Mouse (Mus musculus) liver, embryonic 16.5 days (tissue): ENCODE data around the gene Shisa9. TPM values are rescaled to one million over a fixed set of nuclear protein-coding genes. Genes with fewer than 3 reads are reported as not detected.

Experiments used
- ATAC-seq: fragments of 200-750 bp; cut with Nextera tagmentation; 2 replicates; pipeline ENCODE4 v1.8.0; 2017; ENCODE audit warnings: low read depth, mild to moderate bottlenecking, moderate number of reproducible peaks, moderate library complexity
- H3K27ac ChIP-seq: fragments of 300-500 bp; sonication (generic); 2 replicates; pipeline ENCODE4 v1.5.1; 2014; ENCODE audit warnings: mild to moderate bottlenecking, low read length
- H3K27me3 ChIP-seq: fragments of 300-500 bp; sonication (generic); 2 replicates; pipeline ENCODE4 v1.6.1; 2014; ENCODE audit warnings: low read depth, low read length, mixed read lengths; ENCODE audit not compliant: control insufficient read depth, insufficient read depth
- H3K36me3 ChIP-seq: fragments of 300-500 bp; sonication (generic); 2 replicates; pipeline ENCODE4 v1.6.1; 2014; ENCODE audit warnings: mild to moderate bottlenecking; ENCODE audit not compliant: control insufficient read depth, insufficient read depth
- H3K4me1 ChIP-seq: fragments of 300-500 bp; sonication (generic); 2 replicates; pipeline ENCODE4 v1.6.1; 2014; ENCODE audit warnings: low read depth, low read length, mixed read lengths; ENCODE audit not compliant: control insufficient read depth
- H3K4me2 ChIP-seq: fragments of 300-500 bp; sonication (generic); 2 replicates; pipeline ENCODE4 v1.6.1; 2014; ENCODE audit warnings: low read depth, low read length, mixed read lengths
- H3K4me3 ChIP-seq: fragments of 300-500 bp; sonication (generic); 2 replicates; pipeline ENCODE4 v1.5.1; 2014; ENCODE audit warnings: low read depth, mild to moderate bottlenecking, low read length
- H3K9ac ChIP-seq: fragments of 300-500 bp; sonication (generic); 2 replicates; pipeline ENCODE4 v1.6.1; 2014; ENCODE audit warnings: low read depth, low read length
- H3K9me3 ChIP-seq: fragments of 300-500 bp; sonication (generic); replicated peaks from 2 replicates; pipeline ENCODE4 v1.6.1; 2016; ENCODE audit warnings: low read length; ENCODE audit not compliant: control insufficient read depth
- WGBS: fragments of 180-500 bp; shearing (Covaris S2); extraction: QIAGEN DNeasy Blood & Tissue Kit; methylation state at CpG from one replicate; pipeline ENCODE4 v1.1.7; 2014; ENCODE audit not compliant: insufficient replicate concordance; 5-methylcytosine and 5-hydroxymethylcytosine counted together
- polyA plus RNA-seq: library from polyadenylated mRNA; unstranded; fragments of >200 nt; fragmentation: Nextera tagmentation; extraction: Ambion mirVana; gene quantifications from 2 replicates; pipeline ENCODE4 v1.2.1, GENCODE M21; 2015

The Shisa9 gene
- polyA plus RNA-seq, 1 experiment from 2014 or later, result 0.22 TPM

GRCm38 (mm10) chr16:12090604-12091235 is 106.8 kb downstream of the Shisa9 start:
- no peak for ATAC-seq
- Histone ChIP-seq H3K4me2 (no peak overlapping the region), H3K4me3 (no peak overlapping the region), H3K9ac (no peak overlapping the region), H3K9me3 (no peaks in the 10 kb centered on the region), H3K27me3 (no peaks in the 10 kb centered on the region), H3K27ac (no peak overlapping the region), H3K4me1 (no peaks in the 10 kb centered on the region), H3K36me3 (no peaks in the 10 kb centered on the region)
- WGBS, result 38% methylated on average over 5 of the region's 5 CpGs

DNA sequence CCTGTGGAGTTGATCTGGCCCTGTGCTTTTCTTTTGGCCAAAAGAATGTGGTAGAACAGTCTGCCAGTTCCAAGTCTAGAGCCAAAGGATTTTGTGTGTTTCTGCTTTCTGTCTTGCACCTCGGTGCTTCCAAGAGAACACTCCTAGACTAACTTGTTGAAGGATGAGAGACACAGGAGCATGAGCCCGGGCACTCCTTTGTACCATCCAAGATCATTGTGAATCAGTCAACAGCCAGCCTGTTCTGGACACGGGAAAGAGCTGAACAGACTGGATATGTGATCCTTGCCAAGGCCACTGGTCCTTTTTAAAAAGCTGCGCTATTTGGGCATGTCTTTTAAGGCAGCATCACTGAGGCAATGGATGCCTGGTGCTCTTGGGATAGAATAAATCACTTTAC is 109.3 kb downstream of the Shisa9 start:
- Histone ChIP-seq H3K36me3 (no peaks in the 10 kb centered on the region), H3K4me1 (no peaks in the 10 kb centered on the region), H3K9me3 (no peaks in the 10 kb centered on the region), H3K9ac (no peak overlapping the region), H3K4me3 (no peak overlapping the region), H3K27me3 (no peaks in the 10 kb centered on the region), H3K4me2 (no peak overlapping the region), H3K27ac (no peak overlapping the region)
- WGBS, result 58% methylated on average over 4 of the region's 4 CpGs
- no peak for ATAC-seq

DNA sequence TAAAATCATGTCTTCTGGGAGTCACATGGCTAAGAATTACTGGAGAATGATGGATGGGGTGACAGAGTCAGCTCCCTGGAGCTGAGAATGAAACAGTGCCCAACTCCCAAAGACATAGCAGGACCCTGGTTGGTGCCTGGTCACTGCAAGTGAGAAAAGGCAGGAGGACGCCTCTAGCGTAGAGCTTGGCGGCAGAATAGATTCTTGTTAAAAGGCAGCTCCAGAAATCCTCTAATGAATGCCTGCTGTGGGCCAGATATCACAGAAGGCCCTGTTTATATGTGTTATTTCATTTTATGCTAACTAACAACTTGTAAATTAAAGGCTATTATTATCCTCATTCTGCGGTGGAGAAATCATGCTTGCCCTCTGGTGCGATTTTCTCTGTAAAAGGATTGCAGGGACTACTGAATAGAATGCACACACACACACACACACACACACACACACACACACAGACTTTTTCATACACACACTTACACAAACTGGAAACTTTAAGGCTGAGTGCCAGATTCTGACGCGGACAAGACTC is 110.9 kb downstream of the Shisa9 start:
- ATAC-seq, result no peak
- Histone ChIP-seq H3K27ac (no peak overlapping the region), H3K4me3 (no peak overlapping the region), H3K36me3 (no peaks in the 10 kb centered on the region), H3K4me2 (no peak overlapping the region), H3K27me3 (no peaks in the 10 kb centered on the region), H3K9ac (no peak overlapping the region), H3K4me1 (no peaks in the 10 kb centered on the region), H3K9me3 (no peaks in the 10 kb centered on the region)
- WGBS, result 72% methylated on average over 7 of the region's 7 CpGs

DNA sequence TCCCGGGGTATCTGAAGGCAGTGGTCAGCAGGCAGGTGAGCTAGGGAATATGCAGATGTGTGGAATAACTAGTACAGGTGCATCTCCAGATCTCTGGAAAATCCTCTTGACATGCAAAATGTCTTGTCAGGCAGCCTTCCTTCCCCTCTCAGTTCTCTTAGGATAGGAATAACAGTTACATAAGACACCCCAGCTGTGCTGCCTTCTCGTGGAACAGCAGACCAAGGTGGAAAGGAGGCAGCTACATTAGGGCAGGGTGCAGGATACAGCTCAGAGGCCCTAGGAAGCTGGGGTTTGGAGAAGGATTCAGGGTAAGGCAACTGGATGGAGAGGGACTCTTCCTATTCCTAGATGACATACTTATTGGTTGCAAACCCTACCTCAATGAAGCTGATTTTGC is 111.5 kb downstream of the Shisa9 start:
- Histone ChIP-seq H3K36me3 (no peaks in the 10 kb centered on the region), H3K9me3 (no peaks in the 10 kb centered on the region), H3K4me1 (no peaks in the 10 kb centered on the region), H3K4me2 (no peak overlapping the region), H3K9ac (no peak overlapping the region), H3K27me3 (no peaks in the 10 kb centered on the region), H3K4me3 (no peak overlapping the region), H3K27ac (no peak overlapping the region)
- ATAC-seq, result no peak
- WGBS, result 33% methylated on average over 2 of the region's 2 CpGs

DNA sequence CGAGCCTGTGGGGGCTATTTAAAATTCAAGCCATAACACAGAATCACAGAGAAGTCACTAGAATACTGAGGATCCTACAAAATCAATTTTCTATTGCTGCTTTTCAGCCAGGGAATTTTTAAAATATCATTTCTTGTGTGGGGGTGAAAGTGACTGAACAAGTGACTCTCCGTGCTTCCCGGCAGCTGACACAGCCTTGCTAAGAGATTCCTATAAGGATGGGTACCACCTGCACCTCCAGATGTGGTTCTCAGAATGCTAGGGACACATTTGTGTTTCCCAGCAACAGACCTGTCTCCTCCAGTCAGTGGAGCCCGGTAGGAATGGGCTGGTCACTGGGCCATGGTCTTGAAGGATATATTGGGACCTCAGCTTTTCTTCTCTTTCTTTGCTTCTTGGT is 124.5 kb downstream of the Shisa9 start:
- Histone ChIP-seq H3K4me2 (no peak overlapping the region), H3K9me3 (no peaks in the 10 kb centered on the region), H3K27me3 (no peaks in the 10 kb centered on the region), H3K27ac (no peak overlapping the region), H3K4me3 (no peak overlapping the region), H3K9ac (no peak overlapping the region), H3K36me3 (no peaks in the 10 kb centered on the region), H3K4me1 (no peaks in the 10 kb centered on the region)
- no peak for ATAC-seq
- WGBS, result 56% methylated on average over 4 of the region's 4 CpGs

DNA sequence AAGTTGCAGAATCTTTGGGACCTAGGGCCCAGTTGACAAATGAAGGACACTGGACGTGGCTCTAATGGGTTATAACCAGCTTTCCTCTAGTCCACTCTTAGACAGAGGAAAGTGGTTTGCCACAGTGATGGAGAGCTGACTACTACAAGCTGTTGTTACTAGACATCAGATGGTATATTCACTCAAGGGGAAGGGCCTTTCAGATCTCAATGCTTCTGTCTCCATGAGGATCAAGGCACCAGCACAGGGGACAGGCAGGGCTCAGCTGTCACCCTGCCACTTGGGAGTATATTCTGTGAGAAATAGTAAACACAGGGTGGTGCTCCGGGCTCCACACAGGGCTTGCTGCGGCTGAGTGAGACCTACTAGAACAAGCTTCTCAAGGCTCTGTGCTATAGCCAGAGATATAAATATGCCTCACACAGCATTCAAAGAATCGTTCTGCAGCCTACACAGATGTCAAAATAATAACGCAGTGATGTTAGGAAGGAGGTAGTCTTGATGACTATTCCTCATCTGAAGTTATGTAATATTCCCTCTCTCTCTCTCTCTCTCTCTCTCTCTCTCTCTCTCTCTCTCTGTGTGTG is 127.0 kb downstream of the Shisa9 start:
- H3K4me1 ChIP-seq, result no peaks in the 10 kb centered on the region
- H3K27ac ChIP-seq, result no peak overlapping the region
- WGBS, result 63% methylated on average over 5 of the region's 5 CpGs
- H3K9ac ChIP-seq, result no peak overlapping the region
- no peaks in the 10 kb centered on the region for H3K36me3 ChIP-seq
- H3K4me3 ChIP-seq, result no peak overlapping the region
- no peak overlapping the region for H3K4me2 ChIP-seq
- ATAC-seq, result no peak
- no peaks in the 10 kb centered on the region for H3K27me3 ChIP-seq
- no peaks in the 10 kb centered on the region for H3K9me3 ChIP-seq

DNA sequence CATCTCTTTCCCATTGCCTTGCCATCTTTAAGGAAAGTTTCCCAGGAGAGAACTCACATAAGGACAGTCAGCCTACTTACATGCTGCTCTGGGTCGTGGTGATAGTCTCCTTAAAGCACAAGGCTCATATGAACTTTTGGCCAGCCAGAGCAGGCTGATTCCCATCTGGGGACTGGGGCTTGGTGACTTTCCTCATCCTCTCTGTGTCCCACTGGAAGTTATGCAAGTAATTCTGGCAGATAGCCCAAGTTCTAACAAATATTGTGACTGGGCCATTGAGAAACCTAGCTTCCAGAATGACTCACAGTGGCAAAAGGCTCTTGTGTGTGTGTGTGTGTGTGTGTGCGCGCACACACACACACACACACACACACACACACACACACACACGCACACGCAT is 130.5 kb downstream of the Shisa9 start:
- H3K4me2 ChIP-seq, result no peak overlapping the region
- no peaks in the 10 kb centered on the region for H3K27me3 ChIP-seq
- 68% methylated on average over 5 of the region's 5 CpGs for WGBS
- no peaks in the 10 kb centered on the region for H3K36me3 ChIP-seq
- ATAC-seq, result no peak; the same call in 1 of the 2 replicates
- no peaks in the 10 kb centered on the region for H3K9me3 ChIP-seq
- H3K27ac ChIP-seq, result no peak overlapping the region
- no peak overlapping the region for H3K4me3 ChIP-seq
- H3K4me1 ChIP-seq, result no peaks in the 10 kb centered on the region
- no peak overlapping the region for H3K9ac ChIP-seq

DNA sequence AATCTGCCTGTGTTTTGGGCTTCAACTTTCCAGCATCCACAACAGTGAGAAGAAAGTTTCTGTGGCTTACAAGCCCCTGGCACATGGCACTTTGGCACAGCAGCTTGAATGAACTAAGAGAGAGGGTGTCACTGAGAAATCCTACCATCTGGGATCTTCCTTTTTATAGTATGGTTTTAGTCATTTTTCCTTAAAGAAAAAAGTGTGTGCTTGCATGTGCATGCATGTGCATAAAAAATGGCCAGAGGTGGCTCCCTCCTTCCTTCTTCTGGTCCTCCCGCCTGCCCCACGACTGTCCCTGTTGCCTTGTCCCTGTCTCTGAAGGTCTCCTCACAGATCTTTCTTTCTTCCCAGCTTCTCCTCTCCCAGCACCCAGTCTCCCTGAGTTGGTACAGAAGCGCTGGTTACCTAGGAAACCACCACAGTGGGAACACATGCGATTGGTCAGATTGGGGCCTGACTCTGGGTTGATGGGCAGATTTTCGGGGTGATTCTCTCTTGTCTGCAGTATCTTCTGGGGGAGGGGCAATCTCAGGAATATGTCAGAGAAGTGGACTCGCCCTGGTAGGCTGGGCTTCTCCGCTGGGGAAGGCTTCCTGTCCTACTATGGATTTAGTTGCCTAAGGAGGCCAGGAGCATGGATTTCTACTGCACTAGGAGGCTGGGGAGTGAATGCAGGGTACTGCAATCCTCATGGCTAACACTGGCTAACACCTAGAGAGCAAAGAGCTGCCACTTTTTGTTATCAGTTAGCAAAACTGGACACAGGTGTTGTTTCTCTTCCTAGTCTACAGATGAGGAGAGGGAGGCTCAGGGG is 131.3 kb downstream of the Shisa9 start:
- Histone ChIP-seq H3K9ac (no peak overlapping the region), H3K4me2 (no peak overlapping the region), H3K36me3 (no peaks in the 10 kb centered on the region), H3K27me3 (no peaks in the 10 kb centered on the region), H3K9me3 (no peaks in the 10 kb centered on the region), H3K27ac (no peak overlapping the region), H3K4me3 (no peak overlapping the region), H3K4me1 (no peaks in the 10 kb centered on the region)
- ATAC-seq, result no peak
- WGBS, result 45% methylated on average over 7 of the region's 7 CpGs

GRCm38 (mm10) chr16:12116926-12117325 is 133.0 kb downstream of the Shisa9 start:
- no peak for ATAC-seq
- Histone ChIP-seq H3K27me3 (no peaks in the 10 kb centered on the region), H3K9ac (no peak overlapping the region), H3K4me2 (no peak overlapping the region), H3K36me3 (no peaks in the 10 kb centered on the region), H3K27ac (no peak overlapping the region), H3K4me1 (no peaks in the 10 kb centered on the region), H3K4me3 (no peak overlapping the region), H3K9me3 (no peaks in the 10 kb centered on the region)
- 70% methylated on average over 1 of the region's 1 CpGs for WGBS
